In genomic region chr10:109684109-109685056, GRCm38 (mm10) we compare ENCODE assay signal across 8 mouse cellular contexts.
DNase-seq lines count a peak whose midpoint lies in the region; ATAC-seq and TF ChIP-seq lines count a peak whose summit lies in the region.

No protein-coding gene starts in this region.

- 0 out of 2 replicates have a peak, but pooled peaks have one; percentile 68 for ATAC-seq in intestine, embryonic 14.5 days (replicated peaks; ENCODE audit: low FRiP score, low TSS enrichment, low read depth)
- peak; percentile 72; the same call in 1 of the 2 replicates for ATAC-seq in limb, embryonic 14.5 days (ENCODE audit: low FRiP score, low read depth)

- WGBS in intestine, embryonic 14.5 days: 50% methylated on average over 27 of the region's 27 CpGs
- 52% methylated on average over 27 of the region's 27 CpGs for WGBS in limb, embryonic 14.5 days

- H3K27ac ChIP-seq in intestine, embryonic 14.5 days (ENCODE audit: low read depth): no peak overlapping the region
- H3K27ac ChIP-seq in limb, embryonic 14.5 days (replicated peaks; ENCODE audit: low read depth, low read length): no peak overlapping the region

- no peaks in the 10 kb centered on the region for H3K9me3 ChIP-seq in intestine, embryonic 14.5 days (ENCODE audit: control insufficient read depth, low read length)
- no peaks in the 10 kb centered on the region for H3K9me3 ChIP-seq in limb, embryonic 14.5 days (ENCODE audit: control insufficient read depth, low read length)

- H3K27me3 ChIP-seq in intestine, embryonic 14.5 days (replicated peaks; ENCODE audit: control insufficient read depth, insufficient read depth, low read length): no peaks in the 10 kb centered on the region
- H3K27me3 ChIP-seq in limb, embryonic 14.5 days (ENCODE audit: control insufficient read depth, insufficient read depth, low read length): no peaks in the 10 kb centered on the region

- H3K9ac ChIP-seq in intestine, embryonic 14.5 days (ENCODE audit: low read length): no peak overlapping the region
- no peak overlapping the region for H3K9ac ChIP-seq in limb, embryonic 14.5 days (ENCODE audit: low read depth, low read length, severe bottlenecking)

- peak overlapping the region; percentile 22 for H3K4me2 ChIP-seq in intestine, embryonic 14.5 days (ENCODE audit: low read length)
- peak overlapping the region; percentile 32 for H3K4me2 ChIP-seq in limb, embryonic 14.5 days (replicated peaks; ENCODE audit: low read depth, low read length, severe bottlenecking)

- DNase-seq in gastrocnemius, adult 18-20 months (ENCODE audit: low spot score): peak; percentile 15
- DNase-seq in gastrocnemius, adult 8-10 months (ENCODE audit: low spot score in 2 of 2): no peak
- peak; percentile 84 for DNase-seq in embryo, embryonic 10.5 days (ENCODE audit: low spot score)
- DNase-seq in gastrocnemius, postnatal 25 days: peak; percentile 11
- peak; percentile 61 for DNase-seq in intestine, embryonic 14.5 days (ENCODE audit: low spot score)
- DNase-seq in limb, embryonic 14.5 days (ENCODE audit: low spot score): peak; percentile 44
- peak; percentile 27 for DNase-seq in ovary, postnatal 36 days (ENCODE audit: low spot score)
- no peak for DNase-seq in urinary bladder, postnatal 25 days (ENCODE audit: low spot score)

- H3K36me3 ChIP-seq in intestine, embryonic 14.5 days (ENCODE audit: control insufficient read depth, insufficient read depth, low read length): no peaks in the 10 kb centered on the region
- H3K36me3 ChIP-seq in limb, embryonic 14.5 days (ENCODE audit: control insufficient read depth, insufficient read depth, low read length): no peaks in the 10 kb centered on the region

- no peak overlapping the region for H3K4me3 ChIP-seq in intestine, embryonic 14.5 days (ENCODE audit: low read depth, low read length)
- no peak overlapping the region for H3K4me3 ChIP-seq in limb, embryonic 14.5 days (replicated peaks; ENCODE audit: low read length)

- no peak for TF ChIP-seq POLR2A in limb, embryonic 14.5 days (IDR thresholded peaks at IDR 0.05; ENCODE audit: borderline replicate concordance, extremely low read depth, insufficient read depth, insufficient read length)

- no peaks in the 10 kb centered on the region for H3K4me1 ChIP-seq in intestine, embryonic 14.5 days (replicated peaks; ENCODE audit: control insufficient read depth, insufficient read depth, low read length)
- H3K4me1 ChIP-seq in limb, embryonic 14.5 days (ENCODE audit: control insufficient read depth, insufficient read depth, low read length): peaks cover 3% of the 10 kb centered on the region; the same call in 1 of the 2 replicates

Comparison
In these comparisons a context has a peak if more than half of its experiments do, and no peak if none do; other contexts are left out.
1. DNase-seq: peak in gastrocnemius, adult 18-20 months (single experiment), embryo, embryonic 10.5 days (single experiment), gastrocnemius, postnatal 25 days (single experiment), intestine, embryonic 14.5 days (single experiment), limb, embryonic 14.5 days (single experiment) and ovary, postnatal 36 days (single experiment); none in gastrocnemius, adult 8-10 months (0 of 2) and urinary bladder, postnatal 25 days (single experiment).